Mouse (Mus musculus): ENCODE measurements around the gene Med12l. TPM values are rescaled to one million over a fixed set of nuclear protein-coding genes. Genes with fewer than 3 reads are reported as not detected.

Gene Med12l
- polyA plus RNA-seq, 1 experiment from 2014 or later: 3.9 TPM

DNA sequence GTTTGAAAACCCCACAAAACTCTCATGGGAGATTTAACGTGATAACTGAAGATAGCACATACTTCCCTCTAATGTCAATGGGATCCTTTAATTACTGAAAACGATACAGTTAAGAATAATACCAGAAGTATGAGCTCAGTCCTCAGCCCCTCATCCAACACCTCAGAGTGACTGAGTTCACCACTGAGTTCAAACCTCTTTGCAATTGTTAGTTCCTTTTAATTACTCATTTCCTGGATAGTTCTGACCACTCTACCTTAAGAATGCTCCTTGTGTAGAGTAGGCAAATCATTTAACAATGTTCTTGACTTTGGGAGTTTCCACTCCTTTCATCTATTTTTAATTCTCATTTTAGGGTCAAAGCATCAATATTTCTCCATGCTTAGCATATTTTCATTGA is 213.7 kb downstream of the Med12l start:
- H3K4me2 ChIP-seq (ENCODE audit: low read length): no peak overlapping the region
- H3K9me3 ChIP-seq (ENCODE audit: control insufficient read depth, low read length): no peaks in the 10 kb centered on the region
- H3K36me3 ChIP-seq (ENCODE audit: control insufficient read depth, insufficient read depth, low read length): no peaks in the 10 kb centered on the region
- 95% methylated on average over 2 of the region's 2 CpGs for WGBS
- H3K27ac ChIP-seq (ENCODE audit: low read depth, low read length): no peak overlapping the region
- no peaks in the 10 kb centered on the region for H3K27me3 ChIP-seq (replicated peaks; ENCODE audit: control insufficient read depth, insufficient read depth, low read length)
- no peak overlapping the region for H3K9ac ChIP-seq (ENCODE audit: low read depth, low read length)
- ATAC-seq: no peak
- no peaks in the 10 kb centered on the region for H3K4me1 ChIP-seq (ENCODE audit: control insufficient read depth, insufficient read depth, low read depth, low read length)
- no peak overlapping the region for H3K4me3 ChIP-seq (ENCODE audit: low read length)

DNA sequence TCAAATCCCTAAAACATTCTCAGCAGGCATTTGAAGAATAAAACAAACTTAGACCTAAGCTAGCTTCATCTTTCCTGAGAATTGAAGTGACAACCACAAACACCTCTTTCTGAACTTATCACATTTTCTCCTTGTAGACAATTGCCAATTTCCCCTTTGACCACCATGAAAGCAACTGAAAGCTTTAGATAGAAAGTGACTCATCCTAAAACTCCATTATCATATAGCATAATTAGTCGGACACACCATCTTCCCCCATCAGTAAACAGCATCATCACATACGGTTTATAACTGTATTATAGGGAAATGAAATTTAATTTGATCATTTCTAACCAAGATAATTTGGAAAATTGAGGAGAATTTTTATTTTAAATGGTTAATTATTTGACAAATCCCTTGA is 216.7 kb downstream of the Med12l start:
- 92% methylated on average over 2 of the region's 2 CpGs for WGBS
- no peak for ATAC-seq
- Histone ChIP-seq H3K4me1 (ENCODE audit: control insufficient read depth, insufficient read depth, low read depth, low read length) (no peaks in the 10 kb centered on the region), H3K9me3 (ENCODE audit: control insufficient read depth, low read length) (no peaks in the 10 kb centered on the region), H3K27me3 (replicated peaks; ENCODE audit: control insufficient read depth, insufficient read depth, low read length) (no peaks in the 10 kb centered on the region), H3K4me3 (ENCODE audit: low read length) (no peak overlapping the region), H3K27ac (ENCODE audit: low read depth, low read length) (no peak overlapping the region), H3K36me3 (ENCODE audit: control insufficient read depth, insufficient read depth, low read length) (no peaks in the 10 kb centered on the region), H3K9ac (ENCODE audit: low read depth, low read length) (no peak overlapping the region), H3K4me2 (ENCODE audit: low read length) (no peak overlapping the region)

DNA sequence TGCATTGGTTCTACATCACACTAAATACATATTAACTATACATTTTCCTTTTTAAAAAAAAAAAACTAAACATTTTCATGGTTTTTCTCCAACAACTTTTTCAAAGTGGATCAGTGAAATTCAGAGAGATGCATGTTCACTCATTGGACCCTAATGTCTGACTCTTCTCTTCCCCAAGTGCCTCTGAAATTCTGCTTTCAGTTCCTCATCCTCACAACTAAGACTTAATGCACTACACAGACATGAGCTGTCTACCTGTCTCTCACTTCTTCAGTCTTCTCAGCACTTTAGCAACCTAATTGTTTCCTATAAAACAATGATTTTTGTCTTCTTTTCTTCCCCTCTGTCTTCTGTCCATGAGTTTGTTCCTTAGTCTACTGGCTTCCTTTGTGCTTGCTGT is 219.8 kb downstream of the Med12l start:
- Histone ChIP-seq H3K4me3 (ENCODE audit: low read length) (no peak overlapping the region), H3K4me2 (ENCODE audit: low read length) (no peak overlapping the region), H3K9ac (ENCODE audit: low read depth, low read length) (no peak overlapping the region), H3K9me3 (ENCODE audit: control insufficient read depth, low read length) (no peaks in the 10 kb centered on the region), H3K27me3 (replicated peaks; ENCODE audit: control insufficient read depth, insufficient read depth, low read length) (no peaks in the 10 kb centered on the region), H3K27ac (ENCODE audit: low read depth, low read length) (no peak overlapping the region), H3K36me3 (ENCODE audit: control insufficient read depth, insufficient read depth, low read length) (0 out of 2 replicates have a peak, but pooled peaks cover 3% of the 10 kb centered on the region), H3K4me1 (ENCODE audit: control insufficient read depth, insufficient read depth, low read depth, low read length) (no peaks in the 10 kb centered on the region)
- no peak for ATAC-seq

DNA sequence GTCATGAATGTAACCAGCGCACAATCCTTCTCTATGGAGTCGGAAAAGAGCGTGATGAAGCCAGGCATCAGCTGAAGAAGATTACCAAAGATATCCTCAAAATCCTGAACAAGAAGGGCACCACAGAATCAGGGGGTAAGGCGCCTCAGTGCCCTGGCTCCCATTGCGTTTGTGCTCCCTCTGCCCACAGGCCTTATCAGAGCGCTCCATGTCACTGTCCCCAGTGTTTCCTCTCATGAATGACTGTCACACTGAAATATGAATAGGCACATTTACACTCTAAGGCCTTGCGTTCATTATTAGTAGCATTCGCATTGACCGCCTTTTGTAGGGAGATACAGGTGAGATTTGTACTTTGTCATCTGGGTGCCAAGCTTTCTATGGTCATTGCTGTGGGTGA is 222.1 kb downstream of the Med12l start:
- H3K27me3 ChIP-seq (replicated peaks; ENCODE audit: control insufficient read depth, insufficient read depth, low read length): no peaks in the 10 kb centered on the region
- H3K9ac ChIP-seq (ENCODE audit: low read depth, low read length): no peak overlapping the region
- H3K4me2 ChIP-seq (ENCODE audit: low read length): no peak overlapping the region
- WGBS: 95% methylated on average over 9 of the region's 9 CpGs
- H3K4me3 ChIP-seq (ENCODE audit: low read length): no peak overlapping the region
- no peak overlapping the region for H3K27ac ChIP-seq (ENCODE audit: low read depth, low read length)
- no peaks in the 10 kb centered on the region for H3K9me3 ChIP-seq (ENCODE audit: control insufficient read depth, low read length)
- no peaks in the 10 kb centered on the region for H3K4me1 ChIP-seq (ENCODE audit: control insufficient read depth, insufficient read depth, low read depth, low read length)
- H3K36me3 ChIP-seq (ENCODE audit: control insufficient read depth, insufficient read depth, low read length): 0 out of 2 replicates have a peak, but pooled peaks cover 3% of the 10 kb centered on the region
- no peak for ATAC-seq

DNA sequence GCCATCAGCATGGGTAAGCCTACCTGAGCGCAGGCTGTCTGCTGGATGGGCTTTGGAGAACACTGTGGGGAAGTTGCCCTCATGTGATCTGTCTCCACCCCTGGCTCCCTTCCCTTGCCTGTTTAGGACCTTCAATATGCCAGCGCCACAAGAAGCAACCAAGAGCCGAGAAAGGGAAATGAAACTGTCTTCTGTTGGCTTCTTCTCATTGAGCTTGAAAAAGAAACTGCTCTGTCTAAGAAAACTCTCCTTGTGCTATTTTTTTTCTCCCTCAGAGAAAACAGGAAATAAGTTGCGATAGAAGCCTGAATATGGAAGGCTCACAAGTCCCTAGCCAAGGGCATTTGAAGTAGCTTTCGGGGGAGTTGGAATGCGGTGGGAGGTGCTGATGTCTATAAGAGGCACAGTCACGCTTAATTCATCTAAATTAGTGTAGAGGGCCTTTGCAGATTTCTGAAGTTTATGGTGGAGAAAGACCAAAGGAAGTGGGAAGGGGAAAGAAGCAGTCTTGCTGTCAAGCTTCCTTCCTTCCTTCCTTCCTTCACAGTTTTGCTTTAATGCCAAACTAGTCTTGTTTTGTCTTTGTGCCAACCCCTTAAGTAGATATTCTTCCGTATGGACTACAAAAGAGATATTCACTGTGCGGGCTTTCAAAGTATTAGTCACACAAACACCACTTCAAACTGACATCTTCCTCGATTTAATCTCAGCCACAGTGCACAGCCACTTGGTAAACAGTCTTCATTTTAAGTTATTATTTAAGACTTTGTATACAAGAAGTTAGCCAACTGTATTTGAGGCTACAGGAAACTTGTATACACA is 223.3 kb downstream of the Med12l start:
- Histone ChIP-seq H3K9ac (ENCODE audit: low read depth, low read length) (no peak overlapping the region), H3K27ac (ENCODE audit: low read depth, low read length) (no peak overlapping the region), H3K36me3 (ENCODE audit: control insufficient read depth, insufficient read depth, low read length) (0 out of 2 replicates have a peak, but pooled peaks cover 3% of the 10 kb centered on the region), H3K4me3 (ENCODE audit: low read length) (no peak overlapping the region), H3K27me3 (replicated peaks; ENCODE audit: control insufficient read depth, insufficient read depth, low read length) (no peaks in the 10 kb centered on the region), H3K4me2 (ENCODE audit: low read length) (no peak overlapping the region), H3K9me3 (ENCODE audit: control insufficient read depth, low read length) (no peaks in the 10 kb centered on the region), H3K4me1 (ENCODE audit: control insufficient read depth, insufficient read depth, low read depth, low read length) (no peaks in the 10 kb centered on the region)
- no peak for ATAC-seq
- WGBS: 53% methylated on average over 10 of the region's 10 CpGs

DNA sequence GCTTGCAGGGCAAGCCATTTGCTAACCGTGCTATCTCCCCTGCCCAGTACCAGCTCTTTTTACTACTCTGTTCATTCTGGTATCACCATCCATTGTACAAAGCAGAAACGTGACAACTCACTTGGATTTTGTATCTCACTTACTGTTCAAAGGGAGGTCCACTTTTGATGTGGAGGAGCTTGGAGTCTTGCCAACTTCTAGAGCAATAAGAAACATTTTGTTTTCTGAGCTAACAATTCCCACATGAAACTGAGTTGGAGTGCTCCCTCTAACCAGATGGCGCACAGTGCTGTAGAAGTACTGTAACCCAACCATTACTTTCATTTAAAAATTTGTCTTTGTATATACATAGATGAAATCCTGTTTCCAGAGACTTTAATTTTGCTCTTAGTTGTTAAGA is 225.3 kb downstream of the Med12l start:
- Histone ChIP-seq H3K9ac (ENCODE audit: low read depth, low read length) (no peak overlapping the region), H3K36me3 (ENCODE audit: control insufficient read depth, insufficient read depth, low read length) (0 out of 2 replicates have a peak, but pooled peaks cover 3% of the 10 kb centered on the region), H3K27me3 (replicated peaks; ENCODE audit: control insufficient read depth, insufficient read depth, low read length) (no peaks in the 10 kb centered on the region), H3K4me3 (ENCODE audit: low read length) (no peak overlapping the region), H3K4me1 (ENCODE audit: control insufficient read depth, insufficient read depth, low read depth, low read length) (no peaks in the 10 kb centered on the region), H3K9me3 (ENCODE audit: control insufficient read depth, low read length) (no peaks in the 10 kb centered on the region), H3K4me2 (ENCODE audit: low read length) (no peak overlapping the region), H3K27ac (ENCODE audit: low read depth, low read length) (no peak overlapping the region)
- no peak for ATAC-seq
- 65% methylated on average over 3 of the region's 3 CpGs for WGBS

DNA sequence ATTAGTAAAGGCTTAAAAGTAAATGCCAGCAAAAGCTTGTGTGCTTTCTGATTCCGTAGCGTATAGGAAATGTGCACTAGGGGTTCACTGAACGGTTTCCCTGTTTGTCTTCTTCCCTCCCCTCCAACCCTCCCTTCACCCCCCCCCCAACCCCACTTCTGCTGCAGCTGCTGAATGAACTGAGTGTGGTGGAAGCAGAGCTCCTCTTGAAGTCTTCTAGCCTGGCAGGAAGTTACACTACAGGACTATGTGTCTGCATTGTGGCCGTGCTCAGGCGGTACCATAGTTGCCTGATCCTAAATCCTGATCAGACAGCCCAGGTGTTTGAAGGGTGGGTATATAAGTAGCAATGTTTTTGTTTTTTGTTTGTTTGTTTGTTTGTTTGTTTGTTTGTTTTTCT is 229.3 kb downstream of the Med12l start:
- no peaks in the 10 kb centered on the region for H3K36me3 ChIP-seq (ENCODE audit: control insufficient read depth, insufficient read depth, low read length)
- H3K4me2 ChIP-seq (ENCODE audit: low read length): no peak overlapping the region
- H3K4me3 ChIP-seq (ENCODE audit: low read length): no peak overlapping the region
- no peaks in the 10 kb centered on the region for H3K4me1 ChIP-seq (ENCODE audit: control insufficient read depth, insufficient read depth, low read depth, low read length)
- no peak overlapping the region for H3K27ac ChIP-seq (ENCODE audit: low read depth, low read length)
- ATAC-seq: no peak
- no peak overlapping the region for H3K9ac ChIP-seq (ENCODE audit: low read depth, low read length)
- no peaks in the 10 kb centered on the region for H3K27me3 ChIP-seq (replicated peaks; ENCODE audit: control insufficient read depth, insufficient read depth, low read length)
- 65% methylated on average over 5 of the region's 5 CpGs for WGBS
- H3K9me3 ChIP-seq (ENCODE audit: control insufficient read depth, low read length): no peaks in the 10 kb centered on the region

DNA sequence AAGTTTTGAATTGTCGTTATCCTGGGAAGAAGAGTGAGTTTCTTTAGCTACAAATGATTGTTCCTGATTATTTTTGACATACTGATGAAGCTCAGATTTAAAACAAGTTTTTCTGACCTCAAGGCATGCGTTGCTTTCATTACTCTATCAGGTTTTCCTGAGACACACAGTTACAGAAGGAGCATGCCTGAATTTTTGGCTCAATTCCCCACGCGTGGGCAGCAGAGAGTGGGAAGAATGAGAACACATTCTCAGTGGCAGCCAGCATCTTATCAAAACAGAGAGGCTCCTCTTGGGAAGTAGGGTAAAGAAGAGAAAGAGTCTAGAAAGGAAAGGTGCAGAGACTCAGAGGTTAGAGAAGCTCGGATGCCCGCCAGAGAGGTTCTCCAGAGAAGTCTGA is 237.8 kb downstream of the Med12l start:
- 81% methylated on average over 6 of the region's 6 CpGs for WGBS
- no peak for ATAC-seq

DNA sequence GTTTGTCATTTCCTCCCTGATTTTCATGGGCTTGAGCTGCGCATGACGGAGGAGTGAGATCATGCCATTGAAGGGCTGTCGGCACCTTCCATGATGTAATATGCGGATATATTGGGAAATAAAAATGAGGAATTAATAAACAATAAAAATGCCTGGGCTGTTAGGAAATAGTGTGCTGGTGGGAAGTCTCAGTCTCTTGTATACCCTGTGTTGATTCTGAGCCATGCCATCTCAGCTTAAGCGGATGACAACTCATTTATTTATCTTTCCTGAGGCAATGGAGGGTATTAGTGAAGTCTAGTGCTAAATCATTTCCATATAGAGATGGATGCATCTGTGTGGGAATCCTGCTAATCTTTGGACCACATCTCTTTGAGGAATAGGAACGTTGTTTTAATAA is 242.4 kb downstream of the Med12l start:
- Histone ChIP-seq H3K4me2 (ENCODE audit: low read length) (no peak overlapping the region), H3K4me1 (ENCODE audit: control insufficient read depth, insufficient read depth, low read depth, low read length) (no peaks in the 10 kb centered on the region), H3K27me3 (replicated peaks; ENCODE audit: control insufficient read depth, insufficient read depth, low read length) (no peaks in the 10 kb centered on the region), H3K9ac (ENCODE audit: low read depth, low read length) (no peak overlapping the region), H3K36me3 (ENCODE audit: control insufficient read depth, insufficient read depth, low read length) (no peaks in the 10 kb centered on the region), H3K4me3 (ENCODE audit: low read length) (no peak overlapping the region), H3K9me3 (ENCODE audit: control insufficient read depth, low read length) (no peaks in the 10 kb centered on the region), H3K27ac (ENCODE audit: low read depth, low read length) (no peak overlapping the region)
- WGBS: 89% methylated on average over 6 of the region's 6 CpGs
- ATAC-seq: no peak

More for the DNA sequence above, 237.8 kb downstream of the Med12l start:
- Histone ChIP-seq H3K27me3 (replicated peaks; ENCODE audit: control insufficient read depth, insufficient read depth, low read length) (no peaks in the 10 kb centered on the region), H3K9me3 (ENCODE audit: control insufficient read depth, low read length) (no peaks in the 10 kb centered on the region), H3K4me2 (ENCODE audit: low read length) (no peak overlapping the region), H3K27ac (ENCODE audit: low read depth, low read length) (no peak overlapping the region), H3K4me1 (ENCODE audit: control insufficient read depth, insufficient read depth, low read depth, low read length) (no peaks in the 10 kb centered on the region), H3K9ac (ENCODE audit: low read depth, low read length) (no peak overlapping the region), H3K4me3 (ENCODE audit: low read length) (no peak overlapping the region), H3K36me3 (ENCODE audit: control insufficient read depth, insufficient read depth, low read length) (no peaks in the 10 kb centered on the region)

Data from hindbrain, embryonic 16.5 days (tissue).